Mouse (Mus musculus) hindbrain, embryonic 12.5 days (tissue): ENCODE results near the gene Tmem254b. TPM values are rescaled to one million over a fixed set of nuclear protein-coding genes. Genes with fewer than 3 reads are reported as not detected.
"Not testable (repeated sequence)": the region's sequence is repeated elsewhere in the genome, so short reads cannot be mapped to it uniquely, and the experiment has no call there.

ENCODE experiments used
- ATAC-seq: fragments of 200-750 bp; cut with Nextera tagmentation; 2 replicates; pipeline ENCODE4 v1.8.0; 2017; ENCODE audit warnings: moderate TSS enrichment; ENCODE audit not compliant: low FRiP score
- H3K27ac ChIP-seq: fragments of 300-500 bp; sonication (generic); 2 replicates; pipeline ENCODE4 v1.5.1; 2016; ENCODE audit warnings: mild to moderate bottlenecking
- H3K27me3 ChIP-seq: fragments of 300-500 bp; sonication (generic); 2 replicates; pipeline ENCODE4 v1.6.1; 2016; ENCODE audit warnings: mild to moderate bottlenecking
- H3K36me3 ChIP-seq: fragments of 300-500 bp; sonication (generic); 2 replicates; pipeline ENCODE4 v1.6.1; 2016; ENCODE audit warnings: mild to moderate bottlenecking
- H3K4me1 ChIP-seq: fragments of 300-500 bp; sonication (generic); 2 replicates; pipeline ENCODE4 v1.6.1; 2016
- H3K4me2 ChIP-seq: fragments of 300-500 bp; sonication (generic); replicated peaks from 2 replicates; pipeline ENCODE4 v1.6.1; 2016; ENCODE audit warnings: mild to moderate bottlenecking
- H3K4me3 ChIP-seq: fragments of 300-500 bp; sonication (generic); 2 replicates; pipeline ENCODE4 v1.5.1; 2016; ENCODE audit warnings: mild to moderate bottlenecking
- H3K9ac ChIP-seq: fragments of 300-500 bp; sonication (generic); 2 replicates; pipeline ENCODE4 v1.6.1; 2016; ENCODE audit warnings: mild to moderate bottlenecking, moderate library complexity
- H3K9me3 ChIP-seq: fragments of 300-500 bp; sonication (generic); replicated peaks from 2 replicates; pipeline ENCODE4 v1.6.1; 2016; ENCODE audit warnings: mild to moderate bottlenecking
- WGBS: fragments of 180-500 bp; shearing (Covaris S2); methylation state at CpG from one replicate; pipeline ENCODE4 v1.1.7; 2016; 5-methylcytosine and 5-hydroxymethylcytosine counted together
- polyA plus RNA-seq: library from polyadenylated mRNA; unstranded; fragments of >200 nt; fragmentation: Nextera tagmentation; extraction: Ambion mirVana; gene quantifications from 2 replicates; pipeline ENCODE4 v1.2.1, GENCODE M21; 2016

Tmem254b gene
- polyA plus RNA-seq, 1 experiment from 2014 or later = 25.9 TPM

- not testable (repeated sequence) for H3K9me3 ChIP-seq, ATAC-seq, H3K9ac ChIP-seq, H3K27me3 ChIP-seq, H3K27ac ChIP-seq, H3K4me1 ChIP-seq, H3K4me2 ChIP-seq, H3K36me3 ChIP-seq, H3K4me3 ChIP-seq
- WGBS = no CpG with 5 or more reads among the region's 9 CpGs
Measured at GRCm38 (mm10) chr14:26161156-26161555, 45.7 kb downstream of the Tmem254b start.

GRCm38 (mm10) chr14:26156032-26156431, 50.8 kb downstream of the Tmem254b start:
- H3K9ac ChIP-seq, H3K27ac ChIP-seq, H3K4me3 ChIP-seq, ATAC-seq, H3K36me3 ChIP-seq, H3K4me2 ChIP-seq, H3K4me1 ChIP-seq, H3K9me3 ChIP-seq, H3K27me3 ChIP-seq: not testable (repeated sequence)
- no CpG with 5 or more reads among the region's 7 CpGs for whole genome bisulfite sequencing

Other genes with a start within 250 kb of the Tmem254b start
- 5.4 and 5.8 TPM in 2 replicates for gene Duxbl1, start 228.5 kb downstream of the Tmem254b start, polyA plus RNA-seq
- 4.0 and 4.5 TPM in 2 replicates for gene Gm9780, start 164.3 kb downstream of the Tmem254b start, polyA plus RNA-seq
- gene Tmem254c, start 139.7 kb downstream of the Tmem254b start, polyA plus RNA-seq = 16.0 and 26.0 TPM in 2 replicates
- not detected in 2 replicates for gene Cphx2, start 125.5 kb downstream of the Tmem254b start, polyA plus RNA-seq
- gene Cphx3, start 124.7 kb downstream of the Tmem254b start, polyA plus RNA-seq = not detected in 2 replicates
- gene Duxbl2, start 88.7 kb downstream of the Tmem254b start, polyA plus RNA-seq = 5.3 TPM in 1 of 2 replicates, not detected in the other
- gene Plac9b, start 24.6 kb downstream of the Tmem254b start, polyA plus RNA-seq = 5.5 and 8.2 TPM in 2 replicates
- gene Duxbl3, start 50.9 kb upstream of the Tmem254b start, polyA plus RNA-seq = 2.6 and 7.8 TPM in 2 replicates